Mouse (Mus musculus) telencephalon, adult 2 months (tissue): Measurements from ENCODE around the gene Parvg.

Experiments used
- DNase-seq: peaks from one replicate; pipeline ENCODE4 v3.0.0-alpha.2; 2011; ENCODE audit warnings: low read depth, low spot score

Gene Parvg

GRCm38 (mm10) chr15:84303264-84303663 lies 20.6 kb upstream of the Parvg start:
- DNase-seq: no peak

- no peak for DNase-seq
Observed at GRCm38 (mm10) chr15:84305333-84305732, 18.5 kb upstream of the Parvg start.

- no peak for DNase-seq
Observed at GRCm38 (mm10) chr15:84310271-84310670, 13.6 kb upstream of the Parvg start.

- DNase-seq: no peak
Observed at GRCm38 (mm10) chr15:84311295-84312085, 12.3 kb upstream of the Parvg start.

- DNase-seq: no peak
Observed at GRCm38 (mm10) chr15:84312878-84313565, 10.8 kb upstream of the Parvg start.

GRCm38 (mm10) chr15:84313566-84313878 lies 10.3 kb upstream of the Parvg start:
- no peak for DNase-seq

GRCm38 (mm10) chr15:84314420-84315080 lies 9.3 kb upstream of the Parvg start:
- no peak for DNase-seq

GRCm38 (mm10) chr15:84315276-84316046 lies 8.4 kb upstream of the Parvg start:
- DNase-seq: no peak

- DNase-seq: no peak
Observed at GRCm38 (mm10) chr15:84319393-84319792, 4.4 kb upstream of the Parvg start.

GRCm38 (mm10) chr15:84321544-84322174 lies 2.2 kb upstream of the Parvg start:
- DNase-seq: no peak

GRCm38 (mm10) chr15:84324870-84325553 lies 1.2 kb downstream of the Parvg start:
- no peak for DNase-seq

GRCm38 (mm10) chr15:84325736-84326135 lies 1.9 kb downstream of the Parvg start:
- no peak for DNase-seq

GRCm38 (mm10) chr15:84328870-84329269 lies 5.0 kb downstream of the Parvg start:
- no peak for DNase-seq

- DNase-seq: no peak
Observed at GRCm38 (mm10) chr15:84329940-84330339, 6.1 kb downstream of the Parvg start.

GRCm38 (mm10) chr15:84331066-84331612 lies 7.3 kb downstream of the Parvg start:
- DNase-seq: no peak

GRCm38 (mm10) chr15:84336281-84336817 lies 12.5 kb downstream of the Parvg start:
- no peak for DNase-seq

- DNase-seq: no peak
Observed at GRCm38 (mm10) chr15:84337599-84337998, 13.8 kb downstream of the Parvg start.

- DNase-seq: no peak
Observed at GRCm38 (mm10) chr15:84340926-84341325, 17.1 kb downstream of the Parvg start.

- DNase-seq: no peak
Observed at GRCm38 (mm10) chr15:84348769-84349168, 24.9 kb downstream of the Parvg start.
